Mouse (Mus musculus) adrenal gland, postnatal 4 days (tissue): ENCODE data around the gene Gm20696. TPM values are rescaled to one million over a fixed set of nuclear protein-coding genes. Genes with fewer than 3 reads are reported as not detected.

Source experiments
- DNase-seq, 2 experiments: peaks; one replicate each; pipeline ENCODE4 v3.0.0; 2021 to 2022; ENCODE audit warnings: low spot score in 2 of 2, mixed read lengths in 2 of 2
- total RNA-seq, 2 experiments: library from RNA; stranded (reverse); gene quantifications; 2 replicates each; pipeline ENCODE4 v1.2.3; 2021

Gene Gm20696
- total RNA-seq, 2 experiments from 2014 or later, result 6.2 to 6.8 TPM

- peak; percentile 18 to 19 for DNase-seq
These were observed 144.8 kb downstream of the Gm20696 start for GRCm38 (mm10) chr6:99521641-99522358.

GRCm38 (mm10) chr6:99521038-99521640 lies 145.5 kb downstream of the Gm20696 start:
- DNase-seq, result peak; percentile 19 to 43

GRCm38 (mm10) chr6:99520676-99521037 lies 145.9 kb downstream of the Gm20696 start:
- DNase-seq, result peak in 1 of 2 experiments; percentile 14

- no peak for DNase-seq
These were observed 146.6 kb downstream of the Gm20696 start for GRCm38 (mm10) chr6:99519806-99520675.

- no peak for DNase-seq
These were observed 147.5 kb downstream of the Gm20696 start for GRCm38 (mm10) chr6:99519052-99519451.

- DNase-seq, result no peak
These were observed 150.9 kb downstream of the Gm20696 start for GRCm38 (mm10) chr6:99515667-99516199.

- no peak for DNase-seq
These were observed 154.7 kb downstream of the Gm20696 start for GRCm38 (mm10) chr6:99511862-99512261.

GRCm38 (mm10) chr6:99509189-99509592 lies 157.4 kb downstream of the Gm20696 start:
- DNase-seq, result no peak

GRCm38 (mm10) chr6:99506816-99507215 lies 159.8 kb downstream of the Gm20696 start:
- no peak for DNase-seq

- DNase-seq, result no peak
These were observed 162.9 kb downstream of the Gm20696 start for GRCm38 (mm10) chr6:99503741-99504140.

- DNase-seq, result no peak
These were observed 163.9 kb downstream of the Gm20696 start for GRCm38 (mm10) chr6:99502727-99503126.

- no peak for DNase-seq
These were observed 164.3 kb downstream of the Gm20696 start for GRCm38 (mm10) chr6:99502314-99502713.

GRCm38 (mm10) chr6:99500570-99501270 lies 165.9 kb downstream of the Gm20696 start:
- DNase-seq, result no peak

- no peak for DNase-seq
These were observed 168.5 kb downstream of the Gm20696 start for GRCm38 (mm10) chr6:99498082-99498481.

- no peak for DNase-seq
These were observed 170.5 kb downstream of the Gm20696 start for GRCm38 (mm10) chr6:99496114-99496513.

GRCm38 (mm10) chr6:99492937-99493336 lies 173.7 kb downstream of the Gm20696 start:
- DNase-seq, result no peak

- DNase-seq, result no peak
These were observed 174.5 kb downstream of the Gm20696 start for GRCm38 (mm10) chr6:99491979-99492544.

- DNase-seq, result no peak
These were observed 175.5 kb downstream of the Gm20696 start for GRCm38 (mm10) chr6:99491146-99491545.

- no peak for DNase-seq
These were observed 176.5 kb downstream of the Gm20696 start for GRCm38 (mm10) chr6:99489900-99490648.

- no peak for DNase-seq
These were observed 177.2 kb downstream of the Gm20696 start for GRCm38 (mm10) chr6:99489423-99489822.
